Comparison of ENCODE assay signal across 21 mouse cellular contexts in the genomic region with DNA sequence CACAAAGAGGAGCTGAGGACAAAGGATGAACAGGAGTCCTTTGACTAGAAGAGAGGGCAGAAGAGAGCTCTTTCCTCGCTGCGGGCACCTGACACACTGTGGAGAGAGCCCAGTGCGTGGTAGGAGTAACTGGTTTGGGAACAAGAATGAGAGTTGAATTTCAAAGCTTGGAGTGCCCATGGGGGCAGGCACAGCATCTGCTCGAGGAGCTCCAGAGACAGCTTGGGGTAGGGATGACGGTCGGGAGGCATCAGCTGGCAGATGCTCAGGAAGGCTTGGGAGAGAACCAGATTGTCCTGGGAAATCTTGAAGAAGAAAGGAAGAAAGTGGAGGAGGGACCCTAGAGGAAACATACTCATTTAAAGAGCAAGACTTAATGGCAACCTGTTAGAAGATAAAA.
DNase-seq lines count a peak whose midpoint lies in the region; ATAC-seq and TF ChIP-seq lines count a peak whose summit lies in the region.
"Had no signal": no experiment of that assay in that cellular context is flagged by ENCODE, and none has a peak within 500 bp of the region (broad histone marks: within the 10 kb centered on the region; RNA-seq: fewer than 3 reads in every experiment).

No protein-coding gene starts in this region.

- H3K4me2 ChIP-seq in forebrain, postnatal 0 days (ENCODE audit: low read depth): no peak overlapping the region
- no peak overlapping the region for H3K4me2 ChIP-seq in forebrain, embryonic 11.5 days (ENCODE audit: low read depth, low read length, severe bottlenecking)
- no peak overlapping the region for H3K4me2 ChIP-seq in midbrain, embryonic 14.5 days (ENCODE audit: low read length)
- no peak overlapping the region for H3K4me2 ChIP-seq in liver, embryonic 12.5 days
- H3K4me2 ChIP-seq: heart, embryonic 13.5 days; lung, embryonic 14.5 days; midbrain, embryonic 13.5 days; neural tube, embryonic 15.5 days had no signal

- ATAC-seq in forebrain, postnatal 0 days: no peak
- no peak for ATAC-seq in forebrain, embryonic 11.5 days (replicated peaks; ENCODE audit: low FRiP score)
- no peak for ATAC-seq in midbrain, embryonic 14.5 days (ENCODE audit: low FRiP score, low TSS enrichment)
- ATAC-seq in megakaryocyte progenitor cell, adult 5-6 weeks (replicated peaks; ENCODE audit: poor library complexity): no peak
- no peak for ATAC-seq in liver, embryonic 12.5 days
- ATAC-seq: midbrain, embryonic 13.5 days had no signal

- no peaks in the 10 kb centered on the region for H3K27me3 ChIP-seq in forebrain, postnatal 0 days (ENCODE audit: insufficient read depth, low read length)
- no peaks in the 10 kb centered on the region for H3K27me3 ChIP-seq in forebrain, embryonic 11.5 days (ENCODE audit: control insufficient read depth, insufficient read depth, low read length)
- H3K27me3 ChIP-seq in midbrain, embryonic 10.5 days (ENCODE audit: low read depth, poor library complexity, severe bottlenecking): no peaks in the 10 kb centered on the region; the same call in 1 of the 2 replicates
- no peaks in the 10 kb centered on the region for H3K27me3 ChIP-seq in midbrain, embryonic 14.5 days (ENCODE audit: control insufficient read depth, insufficient read depth, low read length)
- no peaks in the 10 kb centered on the region for H3K27me3 ChIP-seq in liver, embryonic 12.5 days (replicated peaks)
- H3K27me3 ChIP-seq: heart, embryonic 13.5 days; midbrain, embryonic 13.5 days; neural tube, embryonic 15.5 days had no signal

- WGBS in forebrain, postnatal 0 days: 69% methylated on average over 6 of the region's 6 CpGs
- 80% methylated on average over 6 of the region's 6 CpGs for WGBS in forebrain, embryonic 11.5 days
- WGBS in midbrain, embryonic 10.5 days: 73% methylated on average over 6 of the region's 6 CpGs
- WGBS in midbrain, embryonic 14.5 days: 71% methylated on average over 6 of the region's 6 CpGs
- WGBS in liver, embryonic 12.5 days (ENCODE audit: insufficient replicate concordance): 52% methylated on average over 6 of the region's 6 CpGs

- no peak for TF ChIP-seq CTCF in forebrain, postnatal 0 days (IDR thresholded peaks at IDR 0.05; ENCODE audit: low read depth)

- 0 out of 2 replicates have a peak overlapping the region, but pooled peaks have one; percentile 4 for H3K27ac ChIP-seq in forebrain, postnatal 0 days (ENCODE audit: low read depth, low read length)
- no peak overlapping the region for H3K27ac ChIP-seq in forebrain, embryonic 11.5 days (ENCODE audit: low read depth, low read length)
- H3K27ac ChIP-seq in midbrain, embryonic 10.5 days (replicated peaks): 0 out of 2 replicates have a peak overlapping the region, but pooled peaks have one; percentile 6
- no peak overlapping the region for H3K27ac ChIP-seq in midbrain, embryonic 14.5 days (replicated peaks; ENCODE audit: low read depth, low read length)
- H3K27ac ChIP-seq in liver, embryonic 12.5 days: no peak overlapping the region
- H3K27ac ChIP-seq: heart, embryonic 13.5 days; macrophage; midbrain, embryonic 13.5 days; neural tube, embryonic 15.5 days had no signal

- no peaks in the 10 kb centered on the region for H3K36me3 ChIP-seq in forebrain, postnatal 0 days (ENCODE audit: insufficient read depth)
- H3K36me3 ChIP-seq in forebrain, embryonic 11.5 days (ENCODE audit: control insufficient read depth, insufficient read depth, low read length): no peaks in the 10 kb centered on the region
- no peaks in the 10 kb centered on the region for H3K36me3 ChIP-seq in midbrain, embryonic 10.5 days
- H3K36me3 ChIP-seq in midbrain, embryonic 14.5 days (ENCODE audit: control insufficient read depth, insufficient read depth, low read length): no peaks in the 10 kb centered on the region
- no peaks in the 10 kb centered on the region for H3K36me3 ChIP-seq in liver, embryonic 12.5 days
- H3K36me3 ChIP-seq: heart, embryonic 13.5 days; midbrain, embryonic 13.5 days; neural tube, embryonic 15.5 days had no signal

- H3K4me3 ChIP-seq in forebrain, postnatal 0 days (ENCODE audit: low read depth, low read length): no peak overlapping the region
- H3K4me3 ChIP-seq in forebrain, embryonic 11.5 days (ENCODE audit: low read depth, low read length): no peak overlapping the region
- no peak overlapping the region for H3K4me3 ChIP-seq in midbrain, embryonic 10.5 days
- H3K4me3 ChIP-seq in midbrain, embryonic 14.5 days (replicated peaks; ENCODE audit: low read depth, low read length): no peak overlapping the region
- no peak overlapping the region for H3K4me3 ChIP-seq in liver, embryonic 12.5 days
- H3K4me3 ChIP-seq: heart, embryonic 13.5 days; midbrain, embryonic 13.5 days; myocyte; neural tube, embryonic 15.5 days had no signal

- DNase-seq in forebrain, postnatal 0 days: no peak
- no peak for DNase-seq in forebrain, embryonic 11.5 days (ENCODE audit: low spot score)
- DNase-seq in midbrain, embryonic 10.5 days (ENCODE audit: low spot score): no peak
- no peak for DNase-seq in midbrain, embryonic 14.5 days
- peak; percentile 51 to 89 for DNase-seq in left cerebral cortex, postnatal 25 days (ENCODE audit: low spot score in 2 of 2)
- DNase-seq in telencephalon, adult 2 months (ENCODE audit: low read depth, low spot score): peak; percentile 60
- DNase-seq: adrenal gland, adult 8-10 months; cerebellum, adult 18-20 months; cerebellum, postnatal 36 days; heart, postnatal 4 days; kidney, adult 18-20 months; kidney, postnatal 10 days; lung, embryonic 14.5 days; thymus, postnatal 36 days had no signal

- no peaks in the 10 kb centered on the region for H3K9me3 ChIP-seq in forebrain, postnatal 0 days (ENCODE audit: low read length)
- no peaks in the 10 kb centered on the region for H3K9me3 ChIP-seq in forebrain, embryonic 11.5 days (ENCODE audit: control insufficient read depth, low read length)
- H3K9me3 ChIP-seq in midbrain, embryonic 10.5 days (replicated peaks): no peaks in the 10 kb centered on the region
- H3K9me3 ChIP-seq in midbrain, embryonic 14.5 days (ENCODE audit: control insufficient read depth, low read length): no peaks in the 10 kb centered on the region
- H3K9me3 ChIP-seq in liver, embryonic 12.5 days (replicated peaks): no peaks in the 10 kb centered on the region
- H3K9me3 ChIP-seq: heart, embryonic 13.5 days; midbrain, embryonic 13.5 days; neural tube, embryonic 15.5 days had no signal

- no peak overlapping the region for H3K9ac ChIP-seq in forebrain, postnatal 0 days
- H3K9ac ChIP-seq in forebrain, embryonic 11.5 days (ENCODE audit: low read length): no peak overlapping the region
- no peak overlapping the region for H3K9ac ChIP-seq in midbrain, embryonic 14.5 days (replicated peaks; ENCODE audit: low read length)
- no peak overlapping the region for H3K9ac ChIP-seq in liver, embryonic 12.5 days
- H3K9ac ChIP-seq: heart, embryonic 13.5 days; lung, embryonic 14.5 days; midbrain, embryonic 13.5 days; neural tube, embryonic 15.5 days had no signal

- H3K4me1 ChIP-seq in forebrain, postnatal 0 days (ENCODE audit: insufficient read depth): peaks cover 7% of the 10 kb centered on the region
- peaks cover 9% of the 10 kb centered on the region; the same call in 1 of the 2 replicates for H3K4me1 ChIP-seq in forebrain, embryonic 11.5 days (replicated peaks; ENCODE audit: control insufficient read depth, insufficient read depth, low read length)
- H3K4me1 ChIP-seq in midbrain, embryonic 10.5 days: peaks cover 19% of the 10 kb centered on the region
- peaks cover 14% of the 10 kb centered on the region for H3K4me1 ChIP-seq in midbrain, embryonic 14.5 days (ENCODE audit: control insufficient read depth, insufficient read depth, low read length)
- peaks cover 9% of the 10 kb centered on the region; the same call in 1 of the 2 replicates for H3K4me1 ChIP-seq in liver, embryonic 12.5 days

- intact Hi-C loops in left cerebral cortex, postnatal 25 days (cut with DNase I): loop anchor here (2.0 to 10.0 kb wide), 6 partner anchors 39 to 781 kb away; no protein-coding TSS in a partner anchor

Comparison
In these comparisons a context has a peak if more than half of its experiments do, and no peak if none do; other contexts are left out.
1. H3K27ac ChIP-seq: peak in forebrain, postnatal 0 days (single experiment) and midbrain, embryonic 10.5 days (single experiment); none in forebrain, embryonic 11.5 days (single experiment), midbrain, embryonic 14.5 days (single experiment) and liver, embryonic 12.5 days (single experiment).
2. DNase-seq: peak in left cerebral cortex, postnatal 25 days (2 of 2) and telencephalon, adult 2 months (single experiment); none in forebrain, postnatal 0 days (single experiment), forebrain, embryonic 11.5 days (single experiment), midbrain, embryonic 10.5 days (single experiment) and midbrain, embryonic 14.5 days (single experiment).